Mouse (Mus musculus) urinary bladder, postnatal 14 days (tissue): ENCODE measurements around the gene Sh3pxd2a.

Source experiments
- DNase-seq: peaks from one replicate; pipeline ENCODE4 v3.0.0; 2021; ENCODE audit warnings: low spot score

The Sh3pxd2a gene

DNA sequence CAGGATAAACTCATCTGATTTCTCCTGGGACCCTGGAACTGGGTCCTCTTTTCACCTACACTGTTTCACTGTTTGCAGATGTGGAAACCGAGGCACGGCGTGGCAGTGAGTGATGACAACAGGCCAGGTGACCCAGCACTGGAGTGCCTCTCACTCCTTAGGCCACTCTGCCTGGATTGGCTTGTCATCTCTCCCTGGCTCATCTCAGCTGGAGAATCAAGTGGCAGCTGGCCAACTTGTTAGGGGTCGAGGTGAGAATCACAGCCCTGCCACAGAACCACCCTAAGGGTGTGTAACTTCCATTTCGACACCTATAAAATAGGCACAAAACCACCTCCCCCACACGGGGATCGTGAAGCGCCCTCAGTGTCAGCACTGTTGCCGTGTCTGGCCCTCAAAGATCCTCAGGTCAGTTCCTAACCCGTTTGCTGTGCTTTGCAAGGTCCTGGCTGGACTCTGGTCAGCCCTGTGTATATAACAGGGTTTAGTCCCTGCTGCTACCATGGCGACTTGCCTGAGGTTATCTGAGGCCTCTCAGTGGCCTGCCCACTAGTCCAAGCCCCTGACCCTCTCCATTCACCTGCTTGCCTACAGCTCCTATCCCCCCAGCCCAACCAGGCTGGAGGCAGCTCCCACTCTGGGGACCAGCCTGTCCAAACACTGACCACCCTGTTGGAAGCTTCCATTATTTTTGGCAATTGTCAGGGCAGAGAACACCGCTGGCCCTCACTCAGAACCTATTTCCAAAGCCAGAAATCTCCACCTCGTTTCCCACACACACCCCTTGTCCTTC lies 6.3 kb downstream of the Sh3pxd2a start:
- no peak for DNase-seq

DNA sequence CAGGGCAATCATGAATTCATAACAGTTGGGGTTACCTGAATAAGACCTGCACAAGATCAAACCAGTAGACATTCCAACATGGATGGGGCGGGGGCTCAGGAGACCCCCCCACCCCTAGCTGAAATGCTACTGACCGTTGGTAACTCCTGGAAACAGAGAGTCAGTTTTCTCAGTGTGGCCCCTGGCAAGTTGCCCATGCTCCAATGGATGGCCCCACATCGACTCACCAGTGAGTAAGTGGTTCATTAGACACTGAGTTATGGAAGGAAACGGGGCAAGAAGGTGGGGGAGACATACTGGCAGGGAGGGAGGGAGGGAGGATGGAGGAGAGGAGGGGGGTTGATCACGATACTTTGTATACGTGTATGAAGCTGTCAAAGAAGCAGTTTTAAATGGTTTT lies 8.2 kb downstream of the Sh3pxd2a start:
- DNase-seq = no peak

DNA sequence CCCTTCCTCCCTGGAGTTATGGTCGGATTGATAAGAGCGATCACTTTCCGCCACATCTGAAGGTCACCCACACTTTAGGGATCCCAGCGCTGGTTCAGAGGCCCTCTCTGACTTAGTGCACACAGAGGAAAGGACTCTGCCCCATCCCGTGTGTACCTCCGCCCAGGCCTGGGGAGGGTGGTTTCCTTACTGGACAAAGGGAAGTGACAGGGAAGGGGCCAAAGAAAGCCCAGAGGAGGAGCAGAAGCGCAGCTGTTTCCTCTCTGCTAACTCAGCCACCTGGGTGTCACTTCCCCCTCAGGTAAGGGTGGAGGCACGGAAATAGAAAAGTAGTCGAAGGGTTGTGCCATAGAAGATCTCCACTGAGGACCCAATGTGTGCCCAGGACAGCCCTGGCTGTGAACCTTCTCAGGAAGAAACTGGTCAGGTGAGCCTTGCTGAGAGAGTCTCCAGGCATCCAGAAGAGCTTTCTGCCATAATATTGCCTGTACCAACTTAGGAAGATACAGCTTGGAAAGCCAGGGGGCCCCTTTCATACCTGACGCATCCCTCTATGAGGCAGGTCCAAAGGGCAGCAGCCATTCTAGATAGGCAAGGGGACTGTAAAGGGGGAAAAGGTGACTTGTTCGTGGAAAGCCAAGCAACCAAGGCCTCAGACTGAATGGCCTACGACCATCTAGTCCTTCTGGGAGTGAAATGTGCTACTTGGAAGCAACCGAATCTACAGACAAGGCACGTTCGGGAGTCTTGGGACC lies 9.0 kb downstream of the Sh3pxd2a start:
- no peak for DNase-seq

DNA sequence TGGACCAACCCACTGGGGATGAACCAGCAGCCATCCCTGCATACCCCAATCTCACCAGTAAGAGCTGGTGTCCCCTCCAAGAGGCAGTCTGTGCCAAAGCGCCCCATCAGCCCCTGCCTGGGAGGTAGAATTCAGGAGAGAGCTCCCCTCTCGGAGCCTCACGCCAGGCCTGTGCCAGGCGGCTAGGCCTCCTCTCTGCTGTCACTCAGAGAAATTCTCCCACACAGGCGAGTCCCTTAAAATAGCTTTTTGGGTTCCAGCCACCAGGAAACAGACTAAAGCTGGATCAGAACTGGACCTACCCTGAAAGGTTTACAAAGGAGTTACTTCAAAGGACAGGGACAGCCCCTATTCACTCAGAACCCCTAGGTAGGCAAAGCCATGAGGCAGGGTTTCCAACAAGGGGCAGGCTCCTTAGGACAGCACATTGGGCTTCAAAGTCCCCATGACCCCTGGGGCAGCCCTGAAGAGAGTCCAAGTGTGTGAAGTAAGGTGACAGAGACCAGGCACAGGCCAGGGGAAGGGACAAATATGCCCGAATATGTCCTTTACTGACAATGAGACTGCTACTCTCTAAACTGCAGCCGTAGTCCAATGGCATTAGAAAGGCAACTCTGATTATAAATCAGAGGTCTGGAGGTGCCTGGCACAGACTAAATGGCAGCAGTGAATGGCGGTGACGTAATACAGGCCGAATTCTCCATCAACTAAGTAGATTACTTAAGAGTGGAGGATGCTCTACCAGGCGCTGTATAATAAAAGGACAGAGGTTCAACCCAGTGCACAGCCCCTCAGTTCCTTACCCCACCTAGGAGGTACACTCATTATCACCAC lies 9.8 kb downstream of the Sh3pxd2a start:
- no peak for DNase-seq

DNA sequence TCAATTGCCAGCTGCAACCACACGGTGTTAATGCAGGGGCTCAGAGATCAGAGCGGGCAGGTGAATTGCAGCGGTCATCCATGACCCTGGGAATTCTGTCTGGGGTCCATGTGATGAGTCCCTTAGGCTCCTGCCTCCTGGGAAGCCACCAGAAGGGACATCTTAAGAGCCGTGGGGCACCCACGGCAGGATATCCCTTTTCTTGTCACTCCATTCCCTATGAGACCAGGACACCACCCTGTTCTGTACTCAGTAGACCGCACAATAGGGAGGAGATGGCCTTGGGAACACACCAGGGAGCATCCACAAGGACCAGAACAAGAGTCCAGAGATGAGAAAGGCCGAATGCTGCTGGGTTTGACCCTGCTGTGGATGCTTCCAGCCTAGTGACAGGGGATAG lies 10.8 kb downstream of the Sh3pxd2a start:
- DNase-seq = no peak

DNA sequence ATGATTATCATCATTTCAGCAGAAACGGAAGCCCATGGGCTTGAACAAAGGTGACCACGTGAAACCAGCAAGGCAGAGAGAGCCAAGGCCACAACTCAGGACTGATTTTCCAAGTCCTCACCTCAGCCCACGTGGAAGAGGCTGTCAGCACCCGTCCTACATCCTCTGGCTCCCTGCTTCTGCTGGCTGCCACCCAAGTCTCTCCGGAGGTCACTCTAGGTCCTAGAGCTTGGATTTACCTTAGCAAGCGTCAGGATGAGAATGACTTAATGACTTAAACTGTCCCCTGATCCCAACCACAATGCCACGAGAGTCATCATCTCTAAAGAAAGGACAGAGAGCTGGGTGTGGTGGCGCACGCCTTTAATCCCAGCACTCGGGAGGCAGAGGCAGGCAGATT lies 11.5 kb downstream of the Sh3pxd2a start:
- DNase-seq = no peak

DNA sequence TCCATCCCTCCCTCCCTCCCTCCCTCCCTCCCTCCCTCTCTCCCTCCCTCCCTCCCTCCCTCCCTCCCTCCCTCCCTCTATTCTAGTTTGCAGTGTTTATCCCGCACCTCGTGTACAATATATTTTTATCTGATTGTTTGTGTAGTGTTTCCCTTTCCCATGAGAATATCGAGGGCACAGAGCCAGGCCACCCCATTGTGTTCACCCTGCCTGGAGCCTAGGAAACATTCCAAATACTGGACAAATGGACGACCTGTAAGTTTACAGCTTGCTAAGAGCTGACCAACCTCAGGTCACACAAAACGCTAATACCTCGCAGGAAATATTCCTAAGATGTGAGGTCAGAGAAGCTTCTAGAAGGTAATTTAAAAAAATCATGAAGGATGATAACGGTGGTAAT lies 12.0 kb downstream of the Sh3pxd2a start:
- no peak for DNase-seq

DNA sequence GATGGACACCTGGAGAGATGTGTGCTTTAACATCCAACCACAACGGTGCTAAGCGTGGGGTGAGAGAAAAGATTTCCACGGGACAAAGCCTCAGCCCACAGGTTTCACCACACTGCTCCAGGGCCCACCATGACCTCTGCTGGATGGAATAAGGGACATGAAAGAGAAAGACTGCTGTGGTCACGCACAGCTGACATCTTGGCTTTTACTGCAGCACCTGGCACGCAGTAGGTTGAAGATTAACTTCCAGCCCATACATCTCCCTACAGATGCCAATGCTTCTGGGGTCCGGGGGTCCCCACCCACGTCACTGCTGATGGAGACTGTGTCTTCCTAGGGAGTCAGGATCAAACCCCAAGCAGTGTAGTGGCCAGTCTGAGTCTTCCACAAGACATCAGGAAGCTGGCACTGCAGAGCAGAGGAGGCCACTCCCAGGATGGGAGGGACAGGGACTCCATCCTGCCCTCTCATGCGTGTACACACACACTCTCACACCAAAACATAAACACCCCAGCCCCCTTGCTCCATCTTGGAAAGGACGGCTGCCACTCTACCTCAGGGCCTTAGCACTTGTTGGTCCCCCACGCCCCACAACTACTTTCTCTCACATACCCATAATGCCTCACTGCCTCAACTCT lies 12.6 kb downstream of the Sh3pxd2a start:
- DNase-seq = no peak

DNA sequence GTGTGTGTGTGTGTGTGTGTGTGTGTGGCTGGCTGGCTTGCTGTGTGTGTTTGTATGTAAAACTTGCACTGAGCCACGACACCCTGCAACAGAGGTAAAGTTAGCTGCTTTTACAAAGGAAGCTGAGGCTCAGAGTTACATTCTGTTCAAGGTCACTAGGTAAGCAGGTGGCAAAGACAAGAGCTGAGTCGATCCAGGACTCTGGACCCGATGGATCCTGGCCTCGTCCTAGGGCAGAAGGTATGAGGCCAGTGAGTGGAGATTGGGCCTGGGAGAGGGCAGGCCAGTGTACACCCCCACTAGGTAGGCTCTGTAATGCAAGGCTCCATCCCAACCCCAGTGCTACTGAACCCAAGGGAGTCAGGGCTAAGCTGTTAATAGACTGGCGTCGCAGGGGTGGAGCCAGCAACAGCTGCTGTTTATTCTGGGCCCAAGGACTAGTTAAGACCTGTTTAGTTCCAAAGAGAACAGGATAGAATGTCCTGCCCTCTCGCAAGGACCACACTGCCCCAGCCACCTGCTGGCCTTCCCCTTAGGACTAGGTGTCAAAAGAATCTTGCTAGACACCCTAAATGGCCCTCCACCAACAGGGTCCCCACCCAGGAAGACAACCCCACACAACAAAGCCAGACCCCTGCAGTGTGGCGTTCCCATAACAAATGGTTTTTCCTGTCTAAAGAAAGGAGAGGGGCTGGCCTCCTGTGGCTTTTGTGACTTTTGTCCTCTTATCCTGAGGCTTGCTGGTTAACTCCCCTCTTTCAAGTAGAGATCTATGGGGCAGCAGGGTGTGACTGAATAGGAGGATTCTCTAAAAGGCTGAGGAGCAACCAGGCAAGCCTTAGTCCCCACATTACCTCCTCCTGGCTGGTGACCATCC lies 13.7 kb downstream of the Sh3pxd2a start:
- DNase-seq = no peak

DNA sequence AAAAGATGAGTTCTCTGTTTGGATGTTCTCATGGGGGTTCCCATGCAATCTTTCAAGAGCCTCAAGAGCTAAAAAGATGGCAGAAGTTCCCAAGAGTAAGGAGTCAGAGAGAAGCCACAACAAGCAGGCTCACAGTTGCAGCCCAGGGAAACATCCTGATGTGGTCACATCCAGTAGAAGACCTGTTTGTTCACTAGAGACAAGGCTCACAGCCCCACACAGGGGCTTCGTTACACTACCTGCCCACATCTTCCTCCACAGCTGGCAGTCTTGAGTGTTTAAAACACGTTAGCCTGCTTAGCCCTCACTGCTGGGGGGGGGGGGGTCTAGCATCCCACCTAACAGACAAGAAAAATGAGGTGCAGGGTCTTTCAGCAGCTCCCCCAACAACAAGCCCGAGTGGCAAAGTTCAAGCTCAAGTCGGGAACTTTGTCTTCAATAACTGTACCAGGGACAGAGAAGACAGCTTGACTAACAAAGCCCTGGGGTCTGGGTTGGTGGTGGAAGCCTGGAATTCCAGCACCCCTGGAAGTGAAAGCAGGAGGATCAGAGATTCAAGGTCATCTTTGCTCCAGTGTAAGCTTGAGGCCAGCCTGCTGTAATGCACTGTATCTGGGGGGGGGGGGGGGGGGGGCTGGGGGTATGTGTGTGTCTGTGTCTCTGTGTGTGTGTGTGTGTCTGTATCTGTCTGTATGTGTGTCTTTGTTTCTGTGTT lies 14.5 kb downstream of the Sh3pxd2a start:
- DNase-seq = no peak

DNA sequence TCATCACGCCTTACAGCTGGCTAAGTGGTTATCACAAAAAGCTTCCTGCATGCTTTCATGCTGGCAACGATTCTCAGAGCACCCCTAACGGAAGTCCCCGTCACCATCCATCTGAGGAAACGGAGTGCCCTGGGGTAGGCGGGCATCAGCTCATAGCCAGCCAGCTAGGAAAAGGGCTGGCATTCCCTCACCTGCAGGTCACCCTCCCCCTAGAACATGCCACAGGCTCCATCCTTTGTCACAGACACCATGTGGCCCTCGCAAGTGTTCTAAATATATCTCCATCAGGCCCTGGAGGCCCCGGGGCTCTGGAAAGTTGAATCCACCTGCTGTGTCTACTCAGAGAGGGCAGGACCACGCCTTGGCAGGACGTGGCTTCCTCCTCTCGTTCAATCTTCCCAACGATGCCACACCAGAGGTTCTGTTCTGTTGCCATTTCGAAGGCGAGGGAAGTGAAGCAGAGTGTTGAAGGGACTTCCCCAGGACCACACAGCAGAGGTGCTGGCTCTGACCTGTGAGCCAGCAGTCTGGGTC lies 15.5 kb downstream of the Sh3pxd2a start:
- no peak for DNase-seq

DNA sequence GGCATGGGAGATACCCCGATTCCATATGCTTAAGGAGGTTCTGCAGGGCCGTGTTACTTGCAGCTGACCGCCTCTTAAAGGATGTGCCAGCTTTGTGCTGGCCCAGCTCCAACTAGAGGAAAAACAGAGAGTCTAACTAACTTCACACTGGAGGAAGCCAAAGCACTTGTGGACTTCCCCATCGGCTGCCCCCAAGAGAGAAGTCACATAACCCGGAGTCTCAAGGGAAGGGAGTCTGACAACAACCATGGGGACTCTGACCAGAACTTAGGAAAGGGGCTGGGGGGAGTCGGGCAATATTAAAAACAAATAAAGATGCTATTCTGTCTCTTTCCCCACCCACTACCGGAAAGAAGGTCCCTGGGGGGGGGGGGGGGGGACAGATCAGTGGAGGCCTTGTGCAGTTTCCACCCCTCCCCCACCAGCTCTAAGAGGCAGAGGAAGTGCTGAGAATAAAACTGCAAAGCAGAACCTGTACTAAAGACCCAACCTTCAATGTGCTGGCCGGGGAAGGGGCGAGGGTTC lies 17.3 kb downstream of the Sh3pxd2a start:
- DNase-seq = no peak

DNA sequence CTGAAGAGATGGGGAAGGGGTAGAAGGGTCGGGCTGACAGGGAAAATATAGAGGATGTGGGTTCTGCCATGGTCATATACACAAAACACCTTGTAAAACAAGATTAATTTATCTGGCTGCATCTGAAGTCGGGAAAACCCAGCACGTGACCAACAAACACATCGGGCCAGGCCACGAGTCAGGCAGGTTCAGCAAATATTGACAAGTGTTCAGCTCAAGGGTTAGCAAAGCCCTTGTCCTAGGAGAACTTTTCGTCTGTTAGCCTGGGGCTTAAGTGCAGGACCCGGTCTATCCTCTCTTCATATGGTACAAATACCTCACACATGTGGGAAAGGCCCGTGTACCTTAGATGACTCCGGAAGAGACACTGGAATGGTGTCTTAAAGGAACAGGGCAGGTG lies 18.1 kb downstream of the Sh3pxd2a start:
- peak; percentile 47 for DNase-seq

DNA sequence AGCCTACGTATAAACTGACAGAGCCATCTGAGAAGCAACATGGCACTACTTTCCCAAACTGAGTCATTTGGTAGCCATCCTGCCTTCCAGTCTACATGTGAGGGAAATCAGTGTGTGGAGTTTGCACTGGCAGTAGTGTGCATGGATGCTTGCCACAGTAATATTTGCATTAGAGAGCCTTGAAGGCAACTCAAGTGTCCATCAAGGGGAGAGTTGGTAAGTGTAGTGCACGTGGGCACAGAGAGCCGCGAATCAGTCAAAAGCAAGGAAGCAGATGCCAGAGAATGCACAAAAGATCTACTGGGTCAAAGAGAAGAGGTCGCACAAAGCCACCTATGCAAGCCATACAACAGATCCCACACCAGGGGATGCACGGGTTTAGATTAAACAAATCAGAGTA lies 18.5 kb downstream of the Sh3pxd2a start:
- DNase-seq = no peak

DNA sequence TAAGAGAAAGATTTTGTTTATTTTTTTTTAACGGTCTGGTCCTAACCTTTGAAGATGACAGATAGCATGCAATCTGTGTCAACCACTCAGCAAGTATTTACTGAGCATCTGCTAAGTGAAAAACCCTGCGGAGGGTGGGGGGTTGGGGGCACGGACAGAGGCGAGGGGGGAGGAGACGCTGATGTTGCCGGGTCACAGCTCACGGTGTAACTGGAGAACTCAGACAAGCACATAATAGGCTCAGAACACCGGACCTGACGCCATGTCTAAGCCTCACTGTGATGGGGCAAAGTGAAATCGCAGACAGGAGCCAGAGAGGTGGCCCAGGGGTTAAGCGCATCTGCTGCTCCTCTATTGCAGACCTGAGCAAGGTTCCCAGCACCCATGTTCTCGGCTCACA lies 19.7 kb downstream of the Sh3pxd2a start:
- no peak for DNase-seq

DNA sequence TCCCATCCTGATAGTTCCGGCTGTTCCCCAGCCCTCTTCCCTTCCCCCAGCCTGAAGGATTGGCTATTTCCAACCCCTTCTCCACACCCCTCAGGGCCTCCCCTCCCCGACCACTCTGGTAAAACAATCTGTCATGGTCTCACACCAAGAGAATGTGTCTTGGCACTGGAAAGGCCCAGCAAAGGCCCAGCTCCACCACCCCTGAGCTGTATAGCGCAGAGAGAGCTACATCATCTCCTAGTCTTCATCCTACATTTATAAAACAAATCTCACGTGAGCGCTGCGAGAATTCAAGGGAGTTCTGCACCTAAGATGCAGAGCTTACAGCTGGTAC lies 21.9 kb downstream of the Sh3pxd2a start:
- DNase-seq = no peak

DNA sequence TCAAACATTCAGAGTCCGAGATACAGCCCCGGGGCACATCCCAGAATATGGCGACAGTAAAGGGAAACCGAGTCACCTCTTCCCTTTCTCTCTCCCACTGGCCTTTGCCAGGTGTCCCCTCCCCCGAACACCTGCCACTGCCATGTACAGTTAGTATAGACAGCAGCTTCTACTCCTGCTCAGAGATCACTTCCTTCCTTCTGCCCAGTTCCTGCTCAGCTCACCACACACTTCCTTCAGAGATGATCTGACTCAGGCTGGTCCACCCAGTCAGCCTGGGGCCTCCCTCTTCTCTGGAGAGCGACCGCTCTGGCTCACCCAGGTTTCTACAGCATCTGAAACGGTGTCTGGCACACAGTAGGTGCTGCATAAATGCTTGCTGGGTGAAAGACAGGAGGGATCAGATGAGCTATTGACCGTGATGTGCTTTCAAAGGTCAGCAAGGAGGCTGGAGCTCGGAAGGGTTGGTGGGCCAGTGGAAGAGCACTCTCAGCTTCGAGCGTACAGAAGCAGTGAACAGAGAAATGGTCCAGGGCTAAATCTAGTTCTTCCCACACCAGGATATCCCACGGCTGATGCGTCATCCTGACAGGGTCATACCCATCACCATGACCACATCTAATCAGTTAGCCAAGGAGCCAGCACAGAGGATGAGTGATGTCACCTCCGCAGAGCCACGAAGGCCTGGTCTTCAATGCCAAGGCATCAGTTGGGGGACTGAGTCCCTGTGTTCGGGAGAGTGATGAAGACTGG lies 22.5 kb downstream of the Sh3pxd2a start:
- DNase-seq = no peak

DNA sequence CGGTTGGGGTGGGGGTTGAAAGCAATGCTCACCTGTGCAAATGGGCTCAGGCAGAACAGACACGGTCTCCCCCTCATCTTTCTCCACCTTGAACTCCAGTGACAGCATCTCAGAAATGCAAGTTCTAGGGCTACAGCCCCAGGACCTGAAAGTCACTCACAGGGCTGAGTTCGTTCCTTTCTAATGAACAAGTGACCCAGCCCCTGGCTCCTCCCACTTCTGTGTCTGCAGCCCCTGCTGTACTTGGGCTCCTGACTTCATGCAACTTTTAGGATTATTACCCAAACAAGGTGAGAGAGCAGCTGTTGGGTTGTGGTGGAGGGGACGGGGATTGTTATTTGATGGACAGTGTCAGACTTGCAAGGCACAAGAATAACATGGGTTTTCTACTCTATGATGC lies 23.2 kb downstream of the Sh3pxd2a start:
- no peak for DNase-seq

DNA sequence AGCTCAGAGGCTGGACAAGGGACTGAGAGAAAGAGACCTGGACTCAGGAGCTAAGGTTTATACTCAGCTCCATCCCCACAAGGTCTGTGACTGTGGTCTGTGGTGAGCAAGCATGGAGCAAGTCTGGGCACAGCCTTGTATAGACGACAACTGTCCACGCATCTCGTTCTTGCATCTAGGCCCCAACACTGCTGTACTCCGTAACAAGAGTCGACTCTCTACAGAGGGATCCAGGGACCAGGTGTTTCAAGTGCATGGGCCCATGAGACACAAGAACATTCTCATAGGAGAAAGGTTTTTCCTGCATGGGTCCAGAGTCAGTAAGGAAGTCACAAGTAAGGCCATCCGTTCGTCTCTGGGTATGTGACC lies 23.8 kb downstream of the Sh3pxd2a start:
- no peak for DNase-seq
